Mouse (Mus musculus) retina, adult 2 months (tissue): ENCODE data around the gene Erbb4.

Experiments used
- DNase-seq: peaks from one replicate; pipeline ENCODE4 v3.0.0-alpha.2; 2012; ENCODE audit warnings: low read depth, low spot score

Erbb4 gene

GRCm38 (mm10) chr1:69107485-69108158 lies at the start of gene Erbb4:
Gene Erbb4 (minus strand): TSS chr1:69108059.
- DNase-seq = no peak

GRCm38 (mm10) chr1:69157346-69157745 lies 49.5 kb upstream of the Erbb4 start:
- DNase-seq = no peak

DNA sequence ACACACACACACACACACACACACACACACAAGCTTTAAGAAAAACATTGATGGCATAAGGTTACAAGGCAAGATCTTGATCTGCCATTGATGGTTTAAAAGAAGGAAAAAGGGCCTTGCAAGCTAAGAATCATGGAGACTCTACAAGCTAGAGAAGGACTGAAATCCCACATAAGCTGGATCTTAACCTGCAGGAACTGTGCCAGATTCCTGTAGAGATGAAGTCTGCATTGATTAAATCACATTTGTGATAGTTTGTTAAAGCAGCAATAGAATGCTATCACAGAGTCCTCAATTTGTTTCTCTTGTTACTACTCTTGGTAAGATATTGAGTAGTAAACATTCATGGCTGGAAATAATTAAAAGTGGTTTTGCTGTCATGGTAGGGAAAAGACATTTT lies 33.5 kb upstream of the Erbb4 start:
- DNase-seq = no peak

DNA sequence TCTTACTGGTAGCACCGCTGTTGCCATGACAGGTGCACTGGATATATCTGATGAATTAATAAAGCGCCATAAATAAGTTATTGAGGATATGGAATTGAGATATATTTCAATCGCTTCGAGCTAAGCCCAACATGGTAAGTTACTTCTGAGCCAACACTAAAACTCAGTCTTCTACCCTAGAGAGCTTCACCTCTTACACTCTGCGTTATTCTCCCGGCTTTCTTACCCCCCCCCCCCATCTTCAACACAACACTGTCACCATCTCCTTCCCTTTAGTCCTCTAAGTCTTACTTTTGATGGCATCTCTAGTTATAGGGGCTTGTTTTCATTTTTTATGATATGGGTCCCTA lies 31.6 kb upstream of the Erbb4 start:
- no peak for DNase-seq

DNA sequence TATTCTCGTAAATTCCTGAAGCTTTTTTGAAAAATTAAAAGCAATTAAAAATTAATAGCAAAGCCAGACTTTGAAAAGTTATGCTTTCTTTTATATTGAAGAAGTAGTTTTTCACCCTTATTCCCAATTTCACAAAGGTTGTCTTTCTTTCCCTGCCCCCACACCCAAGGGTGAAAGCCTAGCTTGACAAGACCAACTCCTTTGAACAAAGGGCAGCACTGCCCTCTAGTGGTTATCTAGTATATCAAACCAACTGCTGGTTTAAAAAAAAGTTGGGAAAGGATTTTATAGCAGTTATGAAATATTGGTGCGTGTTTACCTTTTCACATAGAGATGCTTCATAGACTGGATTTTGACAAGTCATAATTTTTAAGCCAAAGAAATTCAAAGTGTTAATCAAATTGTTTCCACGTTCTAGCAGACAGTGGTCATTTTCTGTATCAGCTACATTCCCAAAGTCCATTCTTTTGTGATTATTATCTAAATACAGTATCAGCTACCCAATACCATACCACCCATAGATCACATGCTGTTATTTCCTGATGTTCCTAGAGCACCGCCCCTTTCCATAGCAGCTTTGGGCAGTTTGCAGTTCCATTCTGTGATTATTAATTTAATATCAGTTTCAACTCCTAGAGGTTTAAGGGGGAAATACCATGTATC lies 31.1 kb upstream of the Erbb4 start:
- peak; percentile 30 for DNase-seq

DNA sequence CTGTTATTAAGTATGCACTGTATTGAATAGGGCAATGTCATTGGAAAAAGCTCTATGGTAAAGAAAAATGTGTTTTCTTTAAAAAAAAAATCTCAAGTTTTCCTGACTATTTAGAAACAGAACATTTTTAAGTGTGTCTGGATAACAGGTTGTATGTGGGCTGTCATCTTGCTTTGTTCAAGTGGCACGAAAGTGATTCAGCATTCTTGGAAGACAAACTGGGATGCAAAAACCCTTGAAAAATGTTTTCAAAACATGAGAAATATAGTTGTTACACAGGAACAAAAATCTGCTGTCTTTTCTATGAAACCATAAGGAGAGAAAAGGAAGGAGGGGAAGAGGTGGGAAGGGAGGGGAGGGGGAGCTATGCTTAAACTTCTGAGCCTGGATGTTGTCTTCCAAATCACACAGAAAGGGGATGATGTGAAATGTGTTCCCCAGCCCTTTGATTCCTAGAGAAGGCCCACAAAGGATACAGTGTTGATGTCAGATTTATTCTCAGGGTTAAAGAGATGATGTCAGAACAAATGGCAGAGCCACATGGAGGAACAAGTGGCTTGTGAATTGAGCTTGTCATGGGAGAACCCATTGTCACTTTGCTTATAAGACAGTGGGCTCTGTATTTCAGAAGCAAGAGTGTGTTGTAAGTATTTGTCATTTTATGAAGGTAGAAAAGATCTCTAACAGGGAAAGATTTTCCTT lies 16.4 kb upstream of the Erbb4 start:
- no peak for DNase-seq

GRCm38 (mm10) chr1:69118249-69118938 lies 10.5 kb upstream of the Erbb4 start:
- no peak for DNase-seq

GRCm38 (mm10) chr1:69108159-69108925 lies 483 bp upstream of the Erbb4 start:
- DNase-seq = no peak

DNA sequence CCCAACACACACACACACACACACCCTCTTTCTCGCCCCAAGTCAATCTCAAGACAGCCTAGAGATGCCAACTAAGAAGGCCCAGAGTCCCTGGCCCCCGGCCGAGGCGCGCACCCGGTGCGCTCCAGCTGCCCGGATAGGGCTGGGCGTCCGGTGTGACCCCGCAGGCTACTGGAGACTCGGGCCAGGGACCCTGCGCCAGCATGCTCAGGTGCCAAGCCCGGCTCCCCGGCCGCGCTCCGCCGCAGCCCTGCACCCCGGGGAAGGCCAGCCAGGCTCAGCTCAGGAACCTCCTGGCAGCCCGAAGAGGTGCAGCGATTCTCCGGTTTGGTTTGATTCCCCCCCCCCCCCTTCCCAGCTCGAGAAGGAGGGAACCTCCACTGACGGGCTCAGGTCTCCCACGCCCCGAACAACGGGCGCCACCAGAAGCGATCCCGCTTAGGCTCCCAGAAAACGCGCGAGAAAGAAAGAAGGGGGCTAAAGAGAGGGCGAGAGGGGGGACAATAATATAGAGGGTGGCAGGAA lies 860 bp downstream of the Erbb4 start:
- DNase-seq = no peak

GRCm38 (mm10) chr1:69106322-69106761 lies 1.5 kb downstream of the Erbb4 start:
- no peak for DNase-seq

GRCm38 (mm10) chr1:69105493-69106321 lies 2.2 kb downstream of the Erbb4 start:
- DNase-seq = no peak

DNA sequence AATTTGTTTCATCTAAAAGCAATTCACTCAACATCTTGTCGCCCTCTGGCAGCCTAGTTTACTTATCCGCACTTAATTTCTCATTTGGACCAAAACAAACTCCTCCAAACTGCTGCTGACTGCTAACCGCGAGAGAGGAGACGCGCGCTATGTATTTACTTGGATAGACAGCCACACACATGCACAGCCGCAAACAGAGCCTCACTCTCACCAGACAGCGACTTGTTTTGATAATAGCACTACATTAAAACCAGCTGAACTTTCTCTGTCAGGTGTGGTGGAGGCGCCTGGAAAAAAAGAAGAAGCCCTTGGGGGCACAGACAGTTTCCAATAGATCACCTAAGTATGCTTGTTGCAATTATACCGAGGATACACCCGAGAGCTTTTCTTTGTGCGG lies 2.8 kb downstream of the Erbb4 start:
- no peak for DNase-seq

DNA sequence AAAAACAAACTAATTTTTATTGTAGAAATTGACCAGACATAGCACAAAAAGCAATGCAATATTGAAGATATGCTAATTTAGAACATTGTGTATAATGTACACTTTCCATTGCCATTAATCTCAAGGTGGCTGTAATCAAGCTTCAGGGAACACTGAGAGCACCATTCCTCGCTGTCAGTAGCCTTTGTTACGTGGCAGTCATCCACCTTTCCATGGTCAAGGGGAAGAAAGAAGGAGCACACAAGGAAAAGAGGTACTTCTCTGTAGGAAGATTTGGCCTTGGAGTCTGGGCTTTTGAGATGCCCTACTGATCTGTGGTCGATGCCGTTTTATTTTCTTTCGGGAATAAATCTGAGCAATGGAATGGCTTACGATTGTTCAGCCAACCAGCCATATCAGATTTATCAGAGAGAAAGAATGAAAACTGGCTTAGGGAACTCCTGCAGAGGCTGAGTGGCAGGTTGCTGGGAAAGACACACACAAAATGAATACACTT lies 4.6 kb downstream of the Erbb4 start:
- DNase-seq = no peak

DNA sequence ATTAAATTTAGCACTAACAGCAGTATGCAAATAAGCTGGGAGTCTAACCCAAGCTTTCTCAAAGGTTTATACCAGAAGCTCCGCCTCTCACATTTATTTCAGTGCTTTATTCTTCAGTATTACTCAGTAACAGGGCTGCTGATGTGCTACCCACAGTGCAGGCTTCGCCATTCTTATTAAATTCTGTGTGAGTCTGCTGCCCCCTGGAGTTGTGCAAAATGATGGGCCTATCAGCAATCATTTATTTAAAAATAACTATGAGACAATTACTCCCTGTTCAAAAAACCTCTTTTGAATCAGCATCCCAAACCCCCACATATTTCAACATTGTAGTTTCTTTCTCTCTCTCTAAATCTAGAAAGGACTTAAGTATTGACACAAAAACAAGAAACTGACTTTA lies 6.2 kb downstream of the Erbb4 start:
- no peak for DNase-seq

GRCm38 (mm10) chr1:69093052-69093451 lies 14.8 kb downstream of the Erbb4 start:
- no peak for DNase-seq

DNA sequence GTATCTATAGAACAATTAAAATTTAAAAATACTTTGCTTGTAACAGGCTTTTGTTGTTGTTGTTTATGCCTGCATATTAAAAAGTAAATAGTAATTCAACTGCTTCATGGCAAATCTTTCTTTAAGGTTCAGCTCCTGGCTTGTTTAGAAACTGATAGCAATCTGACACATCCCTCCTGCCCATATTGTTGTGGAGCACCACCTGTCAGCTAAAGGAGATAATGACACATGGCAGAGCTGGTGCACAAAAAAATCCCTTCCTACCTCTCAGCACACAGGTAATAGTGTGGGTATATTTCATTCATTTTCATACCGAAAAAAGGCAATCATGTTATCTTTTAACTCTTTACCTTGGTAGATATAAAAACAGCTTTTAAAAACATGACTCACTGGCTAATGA lies 18.5 kb downstream of the Erbb4 start:
- no peak for DNase-seq

DNA sequence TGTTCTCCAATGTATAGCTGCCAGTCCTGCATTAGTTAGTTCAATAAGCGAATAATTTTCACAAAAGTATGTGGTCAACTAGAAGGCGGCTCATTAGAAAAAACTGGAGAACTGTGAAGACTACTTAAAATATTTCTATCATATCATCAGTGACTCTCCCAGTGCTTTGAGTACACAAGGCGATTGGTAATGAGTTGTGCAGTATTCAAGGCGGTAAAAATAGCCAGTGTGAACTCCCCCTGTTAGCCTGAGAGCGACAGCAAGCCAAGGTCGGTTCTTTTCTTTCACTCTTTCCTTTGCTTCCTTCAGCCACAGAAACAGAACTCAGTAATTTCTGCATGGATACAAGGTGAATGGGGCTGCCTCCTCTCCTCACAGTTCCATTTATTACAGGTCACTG lies 22.1 kb downstream of the Erbb4 start:
- no peak for DNase-seq

DNA sequence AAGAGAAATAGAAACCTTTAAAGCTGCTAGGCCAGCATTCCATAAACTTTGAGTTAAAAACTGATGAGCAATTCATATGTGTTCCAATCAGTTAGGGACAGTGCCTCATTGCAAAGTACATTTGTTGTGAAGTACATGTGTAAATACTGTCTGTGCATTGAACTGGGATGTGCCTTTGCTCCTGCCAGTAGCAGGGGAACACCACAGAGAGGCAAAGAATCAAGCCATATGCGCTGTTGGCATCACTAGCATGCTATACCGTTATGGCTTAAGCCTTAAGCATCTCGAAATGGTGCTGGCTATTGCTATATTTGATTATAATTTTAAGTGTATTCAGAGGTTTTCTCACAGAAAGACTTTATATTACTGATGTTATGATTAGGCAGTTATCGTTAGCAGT lies 58.9 kb downstream of the Erbb4 start:
- DNase-seq = no peak

DNA sequence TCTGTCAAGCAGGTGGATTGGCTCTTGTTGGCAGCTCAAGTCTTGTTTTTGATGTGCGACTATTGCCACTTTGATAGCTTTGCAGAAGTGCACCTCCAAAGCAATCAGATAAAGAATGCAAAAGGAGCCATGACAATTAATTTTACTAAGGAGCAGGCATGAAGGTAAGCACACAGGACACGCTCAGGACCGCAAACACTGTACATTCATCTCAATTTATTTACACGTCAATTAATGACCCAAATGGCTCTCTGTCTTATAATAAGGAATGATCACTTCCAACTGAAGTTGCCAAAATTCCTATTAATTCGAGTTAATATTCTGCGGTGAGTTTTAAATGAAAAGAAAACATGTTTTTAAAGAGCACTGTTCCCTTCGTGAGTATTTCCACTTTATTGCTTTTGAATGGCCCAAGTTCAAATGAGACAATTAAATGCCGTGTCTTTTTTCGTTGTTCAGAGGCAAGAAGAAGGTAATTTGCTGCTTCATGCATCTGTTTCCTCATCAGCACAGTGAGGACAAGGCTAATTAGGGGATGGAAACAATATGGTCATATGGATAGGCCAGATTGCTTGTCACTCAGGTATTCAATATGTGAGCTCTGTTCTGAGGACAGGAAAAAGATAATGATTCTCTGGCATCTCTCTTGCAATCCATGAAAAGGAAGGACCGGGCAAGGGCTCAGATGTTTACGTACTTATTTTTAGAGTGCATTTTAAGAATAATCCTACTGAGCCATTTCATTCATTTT lies 61.5 kb downstream of the Erbb4 start:
- DNase-seq = no peak

GRCm38 (mm10) chr1:69027816-69028215 lies 80.0 kb downstream of the Erbb4 start:
- DNase-seq = no peak
